Mouse (Mus musculus) kidney, adult 8-10 months (tissue): ENCODE measurements around the gene Gm9573.
A peak's percentile ranks its signal among the peaks of the same experiment; 100 is the strongest.

Experiments
- DNase-seq, 2 experiments: peaks; one replicate each; pipeline ENCODE4 v3.0.0; 2022

Gene Gm9573

DNA sequence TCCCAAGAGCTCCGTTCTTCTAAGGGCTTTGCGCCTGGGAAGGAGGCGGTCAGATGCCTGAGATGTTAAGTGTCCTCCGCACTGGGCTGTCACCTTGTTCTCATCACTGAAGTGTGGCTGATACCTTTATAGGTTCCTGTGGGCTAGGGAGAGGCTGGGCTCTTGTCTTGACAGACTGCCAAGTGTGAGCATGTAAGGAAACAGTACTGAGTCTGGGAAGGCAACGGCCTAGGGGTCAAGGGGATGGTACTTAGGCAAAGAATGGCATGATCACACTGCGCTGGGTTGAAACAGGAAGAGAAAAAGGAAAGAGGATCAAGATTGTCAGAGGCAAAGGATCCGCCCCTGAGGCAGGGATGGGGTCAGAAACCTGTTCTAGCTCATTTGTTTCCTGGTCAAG, at the start of gene Gm9573:
Gm9573 (minus strand) TSS at position 101 of the 400 bp plus-strand sequence.
- DNase-seq: no peak

DNA sequence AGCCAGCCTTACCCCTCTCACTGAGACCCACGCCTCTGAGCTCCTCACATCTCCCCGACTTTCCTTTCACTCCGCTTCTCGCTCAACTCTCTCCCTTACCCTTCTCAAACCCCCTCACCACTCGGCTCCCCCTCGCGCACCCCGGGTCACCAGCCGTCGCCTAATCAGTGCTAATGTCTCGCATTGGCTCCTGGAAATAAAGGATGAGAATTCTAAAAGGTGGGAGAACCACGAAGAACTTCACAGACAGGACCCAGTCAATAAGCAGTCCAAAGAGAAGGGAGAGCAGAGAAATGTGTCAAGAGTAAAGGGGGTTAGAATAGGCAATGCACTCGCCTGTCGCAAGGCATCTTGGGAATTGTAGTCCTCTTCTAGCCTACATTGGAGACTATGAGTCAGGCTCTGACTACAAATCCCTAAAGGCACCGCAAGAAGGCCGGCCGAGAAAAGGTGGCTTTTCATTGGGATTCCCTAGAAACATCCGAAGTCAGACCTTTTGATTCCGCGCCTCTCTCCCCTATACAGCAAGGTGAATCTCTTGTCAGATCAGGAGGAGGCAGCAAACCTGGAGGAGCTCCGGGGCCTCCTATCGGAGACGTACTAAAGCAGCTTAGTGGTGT, 47.1 kb upstream of the Gm9573 start, which contains the start of gene Gtf2h4:
Gtf2h4 (minus strand) TSS at position 324 of the 620 bp plus-strand sequence.
- peak; percentile 93 to 94 for DNase-seq

DNA sequence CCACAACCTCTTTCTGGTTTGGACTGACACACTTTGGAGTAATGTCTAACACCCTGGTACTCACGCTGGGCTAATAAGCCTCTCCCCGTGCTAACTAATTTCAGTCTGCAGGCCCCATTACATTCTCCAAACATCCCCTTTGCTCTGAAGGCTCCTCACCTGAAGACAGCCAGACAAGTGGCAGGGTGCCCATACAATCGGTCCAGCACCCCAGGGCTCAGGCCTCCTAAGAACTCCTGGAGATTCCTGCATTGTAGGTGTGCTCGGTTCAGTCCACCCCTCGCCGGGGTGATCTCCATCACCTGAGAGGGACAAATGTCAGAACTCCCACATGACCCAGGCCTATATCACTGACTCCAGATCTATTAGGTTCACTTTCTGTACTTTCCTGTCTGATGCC, 46.1 kb upstream of the Gm9573 start:
- DNase-seq: no peak

DNA sequence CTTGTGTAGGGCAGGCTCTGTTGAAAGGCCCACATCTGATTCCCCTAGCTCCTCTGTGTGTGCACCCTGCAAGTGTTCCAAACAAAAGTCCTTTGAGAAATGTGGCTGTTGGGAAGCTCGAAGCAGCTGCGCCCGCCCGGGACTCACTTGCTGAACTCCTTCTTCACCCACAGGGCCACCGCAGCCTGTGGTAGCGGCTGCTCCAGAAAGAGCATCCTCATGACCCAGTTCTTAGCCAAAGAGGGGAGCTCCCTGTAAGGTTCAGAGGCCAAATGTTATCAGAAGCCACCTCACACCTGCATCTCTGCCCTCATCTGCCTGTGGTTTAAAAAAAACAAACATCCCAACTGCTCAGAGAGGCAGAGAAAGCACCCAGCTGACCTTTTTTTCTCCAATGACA, 45.4 kb upstream of the Gm9573 start:
- no peak for DNase-seq

DNA sequence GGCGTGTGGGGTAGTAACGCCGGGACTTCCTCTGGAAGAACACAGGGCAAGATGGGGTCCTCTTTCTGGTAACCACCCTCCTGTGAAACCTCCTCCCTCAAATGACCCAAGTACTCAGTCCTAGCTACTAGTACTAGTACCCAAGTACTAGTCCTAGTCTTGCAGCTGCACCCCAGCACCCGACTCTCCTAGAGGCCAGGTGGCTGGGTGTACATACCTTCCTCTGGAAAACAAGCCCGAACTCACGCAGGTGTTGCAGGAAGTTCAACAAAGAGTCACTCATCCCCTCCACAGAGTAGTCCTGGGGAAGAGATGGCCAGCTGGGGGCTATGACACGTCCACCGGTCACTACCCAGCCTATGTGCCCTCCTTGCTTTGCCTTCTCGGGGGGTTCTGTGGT, 43.3 kb upstream of the Gm9573 start:
- no peak for DNase-seq

DNA sequence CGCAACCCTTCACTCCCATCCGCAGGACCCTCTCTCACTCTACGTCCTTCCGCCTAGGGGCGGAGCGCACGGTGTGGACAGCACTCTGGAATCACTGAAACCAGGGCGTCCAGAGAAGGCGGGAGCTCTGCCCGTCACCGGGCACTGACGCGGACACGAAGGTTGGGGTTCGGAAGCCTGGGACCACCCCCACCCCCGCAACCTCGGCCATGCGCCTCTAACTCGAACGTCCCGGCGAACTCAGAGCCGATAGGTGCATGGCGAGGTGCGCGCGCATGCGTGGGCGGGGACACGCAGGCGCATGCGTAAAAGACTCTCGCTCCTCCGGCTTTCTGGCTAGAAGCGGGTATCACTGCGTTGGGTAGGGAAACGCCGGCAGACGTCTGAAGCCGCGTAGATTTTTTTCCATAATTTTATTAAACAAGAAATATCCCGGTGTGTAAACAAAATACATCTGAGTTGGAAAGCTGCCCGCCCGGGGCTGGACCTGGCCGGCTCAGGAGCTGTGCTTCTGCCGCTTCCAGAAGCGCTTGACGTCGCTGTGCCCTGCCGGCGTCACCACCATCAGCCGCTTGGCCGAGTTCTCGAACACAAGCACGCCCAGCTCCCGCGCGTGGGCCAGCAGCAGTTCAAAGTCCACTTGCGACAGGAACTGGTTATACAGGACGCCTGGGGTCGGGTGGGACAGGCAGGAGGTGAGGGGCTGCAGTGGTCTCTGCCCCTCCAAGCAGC, 41.1 kb upstream of the Gm9573 start, which contains the start of gene Vars2:
Vars2 (minus strand) TSS at position 259 of the 732 bp plus-strand sequence.
- peak; percentile 96 to 98 for DNase-seq

DNA sequence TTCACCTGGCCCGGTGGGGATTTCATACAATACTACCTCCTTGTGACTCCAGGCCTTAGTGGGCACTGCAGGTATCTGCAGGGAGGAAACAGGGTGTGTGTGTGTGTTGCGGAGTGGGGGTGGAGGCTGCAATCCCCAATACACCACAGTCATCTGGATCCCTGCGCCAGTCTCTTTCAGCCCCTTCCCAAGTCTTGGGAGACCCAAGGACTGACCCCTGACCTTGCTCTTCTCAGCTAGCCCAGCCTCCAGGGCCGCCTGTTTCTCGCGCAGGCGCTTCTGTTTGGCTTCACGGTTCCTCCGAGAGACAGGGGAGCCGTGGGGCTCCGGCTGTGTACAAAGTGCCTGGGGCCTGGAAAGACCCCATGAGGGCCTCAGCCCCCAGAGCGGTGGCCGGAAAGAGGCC, 40.4 kb upstream of the Gm9573 start:
- DNase-seq: no peak

DNA sequence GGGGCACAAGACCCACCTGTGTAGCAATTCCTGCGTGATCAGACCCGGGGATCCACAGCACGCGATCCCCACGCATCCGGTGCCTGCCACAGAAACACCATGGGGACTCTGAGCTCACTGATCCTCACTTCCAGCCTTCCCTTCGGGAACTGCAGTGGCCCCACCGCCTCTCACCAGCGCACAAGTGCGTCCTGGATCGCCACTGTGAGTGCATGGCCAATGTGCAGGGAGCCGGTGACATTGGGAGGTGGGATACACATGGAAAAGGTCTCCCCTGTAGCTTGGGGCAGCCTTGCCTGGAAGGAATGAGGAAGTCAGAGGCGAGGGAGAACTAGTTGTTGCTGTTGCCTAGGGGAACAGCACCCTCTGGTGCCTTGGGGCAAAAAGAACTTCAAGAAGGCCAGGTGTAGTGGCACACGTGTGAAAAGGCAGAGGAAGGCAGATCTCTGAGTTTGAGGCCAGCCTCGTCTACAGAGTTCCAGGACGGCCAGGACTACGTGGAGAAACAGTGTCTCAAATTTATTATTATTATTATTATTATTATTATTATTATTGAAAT, 39.6 kb upstream of the Gm9573 start:
- DNase-seq: peak; percentile 52 to 60

DNA sequence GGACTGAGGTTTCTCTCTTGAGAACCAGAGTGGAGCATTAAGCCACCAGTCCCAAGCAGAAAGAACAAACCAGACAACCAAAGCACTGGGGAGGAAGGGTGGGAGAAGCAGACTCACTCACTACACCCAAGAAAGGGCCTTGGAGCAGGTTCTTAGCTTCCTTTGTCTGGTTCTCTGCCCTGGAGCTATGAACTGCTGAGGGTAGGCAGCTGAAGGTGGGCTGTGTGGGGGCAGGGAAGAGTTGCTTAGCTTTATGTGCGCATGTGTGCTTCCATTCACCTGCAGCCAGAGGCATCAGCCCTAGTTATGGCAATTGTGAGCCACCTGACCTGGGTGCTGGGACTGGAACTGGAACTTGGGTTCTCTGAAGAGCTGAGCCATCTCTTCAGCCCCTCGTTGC, 26.6 kb upstream of the Gm9573 start:
- DNase-seq: no peak

DNA sequence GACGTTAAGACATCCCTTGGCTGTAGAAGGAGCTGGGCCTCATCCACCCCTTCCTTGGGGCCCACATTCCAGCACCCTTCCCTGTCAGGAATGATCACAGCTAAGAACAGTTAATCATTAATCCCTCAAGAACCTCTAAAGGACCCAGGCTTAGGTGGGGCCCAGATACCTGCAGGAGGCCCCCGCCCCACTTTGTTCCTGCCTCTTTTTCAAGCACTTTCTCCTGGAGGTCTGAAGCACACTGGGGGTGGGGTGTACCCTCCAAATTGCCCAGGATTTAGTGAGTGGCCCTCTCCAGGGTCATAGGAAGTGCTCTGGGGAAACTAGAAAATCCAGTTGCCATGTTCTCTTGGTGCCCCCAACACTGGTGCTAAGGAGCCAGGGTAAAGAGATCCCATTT, 23.0 kb upstream of the Gm9573 start:
- DNase-seq: peak; percentile 34 to 49

DNA sequence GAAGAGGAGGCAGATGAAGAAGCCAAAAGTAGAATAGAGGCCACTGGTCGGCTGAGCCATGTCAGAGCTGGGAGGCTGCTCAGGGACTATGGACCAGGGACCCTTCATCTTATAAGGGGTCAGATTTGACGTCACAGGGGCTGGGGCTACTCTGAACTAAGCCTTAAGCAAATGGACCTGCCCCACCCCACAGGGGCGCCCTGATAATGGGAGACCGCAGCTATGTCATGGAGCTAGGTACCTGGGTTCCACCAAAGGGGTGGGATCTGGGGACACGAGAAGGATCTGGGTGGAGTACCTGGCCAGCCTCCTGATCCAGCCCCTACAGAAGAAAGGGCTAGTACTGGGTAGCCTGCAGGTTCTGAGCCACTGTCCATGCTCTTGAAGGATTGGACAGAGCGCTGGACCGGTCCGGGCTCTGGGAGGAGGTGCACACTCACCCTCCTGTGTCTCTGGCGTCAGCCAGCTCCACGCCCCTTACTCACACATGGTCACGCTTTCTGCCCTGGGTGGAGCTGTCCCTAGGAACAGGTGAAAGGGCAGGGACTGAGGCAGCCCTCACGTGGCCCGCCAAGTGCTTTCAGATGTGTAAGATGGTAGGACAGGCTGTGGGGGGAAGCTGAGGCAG, 17.3 kb upstream of the Gm9573 start, which contains the start of gene Mucl3:
Mucl3 (minus strand) TSS at position 87 of the 628 bp plus-strand sequence.
- no peak for DNase-seq

DNA sequence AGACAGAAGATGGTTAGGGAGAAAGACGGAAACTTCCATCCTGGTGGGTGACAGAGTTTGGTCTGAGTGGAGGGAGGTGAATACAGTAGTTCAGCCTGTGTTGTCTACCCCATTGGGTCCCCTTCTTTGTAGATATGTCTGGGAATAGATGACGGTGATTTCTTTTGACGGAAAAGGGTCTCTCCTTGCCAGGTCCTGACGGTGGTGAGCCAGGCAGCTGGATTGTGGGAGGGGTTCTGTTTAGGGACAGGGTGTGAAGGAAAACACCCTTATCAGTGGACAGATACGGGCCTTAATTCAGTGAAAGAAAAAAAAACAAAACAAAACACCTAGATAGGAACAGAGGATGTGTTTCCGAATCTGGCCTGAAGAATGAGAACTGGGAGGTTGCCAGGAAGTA, 12.9 kb upstream of the Gm9573 start:
- no peak for DNase-seq

DNA sequence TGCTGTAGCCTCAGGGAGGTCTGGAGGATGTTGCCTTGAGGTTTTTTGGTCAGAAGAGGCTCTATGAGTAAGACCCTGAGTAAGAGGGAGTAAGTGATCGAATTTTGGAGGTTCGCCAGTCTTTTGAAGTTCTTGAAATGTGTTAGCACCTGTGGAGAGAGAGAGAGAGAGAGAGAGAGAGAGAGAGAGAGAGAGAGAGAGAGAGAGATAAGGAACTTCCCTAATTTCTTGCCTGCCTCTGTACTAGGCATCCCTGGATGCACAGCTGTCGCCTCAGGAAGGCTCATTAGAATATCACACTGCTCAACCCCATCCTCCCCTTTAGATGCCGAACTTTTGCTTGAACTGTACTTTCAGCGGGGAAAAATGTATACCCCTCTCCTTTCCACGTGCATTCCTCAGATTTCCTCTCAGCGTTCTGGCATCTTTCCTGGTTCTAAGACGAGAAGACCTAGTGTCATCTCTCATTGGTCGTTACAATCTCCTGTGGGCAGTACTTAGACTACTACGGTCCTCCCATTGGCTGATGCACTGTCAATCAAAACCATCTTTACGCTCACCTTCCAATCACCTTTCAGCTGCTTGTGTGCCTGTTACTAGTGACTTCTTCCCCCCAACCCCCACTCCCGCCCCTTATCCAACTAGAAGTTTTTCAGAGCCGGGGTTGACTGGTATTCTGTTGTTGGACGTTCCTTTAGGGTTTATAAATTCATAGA, 12.2 kb upstream of the Gm9573 start:
- peak; percentile 51 to 58 for DNase-seq

DNA sequence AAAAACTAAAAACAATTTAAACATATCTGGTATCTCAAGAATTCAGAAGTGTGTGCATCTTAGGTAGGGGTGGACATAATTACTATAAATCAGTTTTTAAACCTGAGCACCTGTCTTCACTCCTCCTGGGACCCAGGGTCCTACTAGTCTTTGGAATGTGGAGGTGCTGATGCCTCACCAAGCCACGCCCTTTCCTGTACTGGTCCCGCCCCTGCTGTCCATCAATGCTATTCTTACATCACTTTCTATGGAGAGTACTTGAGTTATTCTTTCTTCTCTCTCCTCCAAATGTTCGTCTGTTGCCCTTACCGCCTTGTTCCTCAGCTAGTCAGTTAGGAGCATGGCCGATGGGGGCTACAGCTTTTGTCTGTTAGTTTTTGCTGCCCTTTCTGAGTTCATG, 9.9 kb upstream of the Gm9573 start:
- DNase-seq: peak in 1 of 2 experiments; percentile 20

DNA sequence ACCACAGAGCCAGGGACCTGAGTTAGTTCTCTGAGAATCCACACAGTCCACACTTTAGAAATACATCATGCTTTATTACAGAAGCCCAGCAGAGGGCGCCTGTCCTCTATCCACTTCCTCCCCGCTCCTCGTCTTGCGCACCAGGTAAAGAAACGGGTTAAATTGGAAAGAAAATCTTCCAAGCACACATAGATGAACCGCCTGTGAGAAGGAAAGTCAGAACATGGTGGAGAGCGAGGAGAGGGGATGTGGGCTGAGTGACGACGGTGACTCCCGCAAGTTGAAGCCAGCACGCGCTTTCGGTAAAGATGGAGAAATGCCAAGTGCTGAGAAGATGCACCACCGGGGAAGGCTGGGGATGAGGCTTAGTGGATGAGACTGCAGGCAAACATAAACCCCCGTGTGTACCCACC, 9.3 kb upstream of the Gm9573 start:
- peak; percentile 63 to 78 for DNase-seq

DNA sequence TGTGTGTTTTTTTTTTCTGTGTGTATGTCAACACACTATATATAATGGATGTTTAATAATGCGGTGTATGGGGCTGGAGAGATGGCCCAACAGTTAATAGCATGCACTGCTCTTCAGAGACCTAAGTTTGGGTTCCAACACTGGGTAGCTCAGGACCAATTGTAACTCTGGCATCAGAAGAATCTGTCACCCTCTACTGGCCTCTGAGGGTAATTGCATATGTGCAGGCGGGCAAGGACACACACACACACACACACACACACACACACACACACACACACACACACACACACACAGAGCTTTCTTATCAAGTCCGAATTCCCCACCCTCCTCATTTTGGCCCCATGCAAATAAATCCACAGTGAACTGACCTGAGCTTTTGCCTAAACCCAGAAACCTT, 8.8 kb upstream of the Gm9573 start:
- DNase-seq: no peak

DNA sequence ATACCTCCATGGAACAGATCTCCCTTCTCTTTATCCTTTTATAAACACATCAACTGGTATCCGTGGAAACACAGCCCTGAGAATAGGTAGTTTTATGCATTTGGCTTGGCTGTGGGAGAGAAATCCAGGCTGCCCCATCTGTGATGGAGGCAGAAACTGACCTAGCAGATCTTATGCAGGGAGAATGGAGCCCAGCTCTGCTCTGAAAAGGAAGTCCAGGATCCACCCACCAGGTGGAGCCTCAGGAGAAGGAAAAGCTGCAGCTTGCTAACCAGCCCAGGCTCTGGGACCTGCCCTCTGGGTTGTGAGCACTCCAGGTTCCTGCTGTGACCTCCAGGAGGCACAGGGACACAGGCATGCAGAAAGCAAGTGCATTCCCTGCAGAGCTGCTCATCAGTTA, 7.6 kb upstream of the Gm9573 start:
- DNase-seq: peak; percentile 38 to 46

DNA sequence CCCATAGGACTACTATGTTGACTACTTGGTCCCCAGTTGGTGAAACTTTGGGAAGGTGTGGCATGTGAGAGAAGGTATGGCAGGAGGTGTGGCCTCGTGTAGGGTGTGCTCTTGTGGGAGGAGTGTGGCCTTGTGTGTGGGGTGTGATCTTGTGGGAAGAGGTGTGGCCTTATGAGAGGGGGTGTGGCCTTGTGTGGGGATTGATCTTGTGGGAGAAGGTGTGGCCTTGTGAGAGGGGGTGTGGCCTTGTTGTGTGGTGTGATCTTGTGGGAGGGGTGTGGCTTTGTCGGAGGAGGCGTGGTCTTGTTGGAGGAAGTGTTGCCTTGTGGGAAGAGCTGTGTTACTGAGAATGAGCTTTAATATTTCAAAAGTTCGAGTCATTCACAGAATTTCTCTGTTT, 9.3 kb downstream of the Gm9573 start:
- no peak for DNase-seq

DNA sequence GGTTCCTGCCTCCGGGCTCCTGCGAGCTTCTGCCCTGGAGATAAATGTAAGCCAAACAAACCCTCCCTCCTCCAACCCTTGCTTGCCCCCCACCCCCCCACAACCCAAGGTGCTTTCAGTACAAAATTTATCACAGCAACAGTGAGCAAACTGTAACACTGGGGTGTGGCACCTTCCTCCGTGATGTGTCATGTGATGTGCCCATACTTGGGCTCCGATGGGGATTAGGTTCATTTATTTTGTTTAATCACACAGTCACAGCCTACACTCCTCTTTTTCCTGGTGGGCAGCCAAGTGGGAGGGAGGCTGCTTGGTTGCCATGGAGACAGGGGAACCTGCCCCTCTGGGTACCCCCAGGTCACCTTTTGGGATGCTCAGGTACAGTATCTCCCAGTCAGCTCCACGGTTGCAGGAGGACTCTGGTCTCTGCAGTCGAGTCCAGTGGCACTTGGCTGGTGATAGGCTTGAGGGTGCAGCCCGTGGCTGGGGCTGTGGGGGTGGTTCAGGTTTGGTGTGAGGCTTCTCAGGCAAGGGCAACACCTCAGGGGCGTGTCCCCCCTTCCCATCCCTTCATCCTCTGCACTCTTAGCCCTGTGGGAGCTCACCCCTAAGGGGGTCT, 24.6 kb downstream of the Gm9573 start:
- DNase-seq: no peak

DNA sequence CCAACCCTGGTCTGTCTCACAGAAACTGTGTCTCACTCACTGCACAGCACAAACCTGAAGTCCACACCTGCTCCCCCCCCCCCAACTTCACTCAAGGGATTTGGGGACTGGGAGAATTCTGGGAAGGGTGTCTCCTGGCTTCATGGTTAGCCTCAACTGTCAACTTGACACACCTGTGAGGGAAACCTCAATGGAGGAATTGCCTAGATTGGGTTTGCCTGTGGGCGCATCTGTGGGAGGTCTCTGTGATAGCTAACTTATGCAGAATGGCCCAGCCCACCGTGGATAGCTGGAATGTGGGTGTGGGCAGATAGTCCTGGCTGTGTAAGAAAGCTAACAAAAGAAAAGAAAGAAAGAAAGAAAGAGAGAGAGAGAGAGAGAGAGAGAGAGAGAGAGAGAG, 25.2 kb downstream of the Gm9573 start, which contains the start of gene Sfta2:
Sfta2 (plus strand) TSS at position 301 of the 400 bp plus-strand sequence.
- DNase-seq: no peak

DNA sequence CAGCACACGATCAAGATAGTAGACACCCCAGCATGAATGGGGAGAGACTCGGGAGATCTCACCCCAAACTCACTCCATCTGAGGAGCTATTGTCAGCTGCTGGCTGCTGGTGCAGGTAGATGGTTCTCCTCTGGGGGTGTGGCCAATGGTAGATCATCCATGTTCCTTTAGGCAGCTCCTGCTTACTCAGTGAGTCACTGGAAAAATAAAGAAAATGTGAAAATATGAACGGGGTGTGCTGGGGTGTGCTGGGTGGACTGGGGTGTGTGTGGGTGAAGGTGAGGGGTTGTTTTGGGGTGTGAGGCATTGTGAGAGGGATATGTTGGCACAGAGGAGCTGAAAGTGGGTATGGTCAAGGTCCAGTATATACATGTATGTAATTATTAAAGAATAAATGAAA, 29.0 kb downstream of the Gm9573 start:
- no peak for DNase-seq

DNA sequence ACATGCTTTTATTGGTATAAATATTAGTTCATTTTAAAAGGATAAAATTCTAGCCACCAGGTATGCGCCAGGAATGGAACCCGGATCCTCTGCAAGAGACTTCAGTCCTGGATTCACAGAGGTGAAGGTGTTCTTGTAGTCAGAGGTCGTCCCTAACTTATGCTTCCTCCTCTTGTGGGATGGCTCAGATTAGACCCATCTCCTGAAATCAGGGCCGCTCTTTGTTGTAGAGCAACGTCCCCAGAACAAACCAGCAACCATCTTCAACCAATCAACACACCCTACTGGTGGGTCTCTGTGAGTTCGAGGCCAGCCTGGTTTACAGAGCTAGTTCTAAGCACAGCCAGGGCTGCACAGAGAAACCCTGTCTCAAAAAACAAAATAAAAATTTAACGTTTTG, 32.0 kb downstream of the Gm9573 start:
- DNase-seq: no peak
